Mouse (Mus musculus) liver, adult 2 months (tissue): ENCODE data around the gene Ano6. TPM values are rescaled to one million over a fixed set of nuclear protein-coding genes. Genes with fewer than 3 reads are reported as not detected.

ENCODE experiments used
- DNase-seq: peaks from one replicate; pipeline ENCODE4 v3.0.0-alpha.2; 2011; ENCODE audit warnings: low read depth, low spot score; ENCODE audit errors: extremely low read depth
- H3K27ac ChIP-seq: fragments of 200-500 bp; replicated peaks from 2 replicates; pipeline ENCODE4 v1.5.1; 2012; ENCODE audit warnings: low read depth, mild to moderate bottlenecking, control low read depth, inconsistent platforms, low read length; ENCODE audit not compliant: insufficient read depth
- H3K27me3 ChIP-seq: fragments of 200-500 bp; 2 replicates; pipeline ENCODE4 v1.6.1; 2012; ENCODE audit warnings: mild to moderate bottlenecking, moderate library complexity, low read length, inconsistent platforms; ENCODE audit not compliant: control insufficient read depth, insufficient read depth
- H3K36me3 ChIP-seq: fragments of 200-500 bp; 2 replicates; pipeline ENCODE4 v1.6.1; 2012; ENCODE audit warnings: low read length, inconsistent platforms; ENCODE audit not compliant: control insufficient read depth, insufficient read depth
- H3K4me1 ChIP-seq: fragments of 200-500 bp; 2 replicates; pipeline ENCODE4 v1.6.1; 2011; ENCODE audit warnings: low read length; ENCODE audit not compliant: control insufficient read depth, insufficient read depth
- H3K4me3 ChIP-seq: fragments of 200-500 bp; 2 replicates; pipeline ENCODE4 v1.5.1; 2011; ENCODE audit warnings: low read depth, mild to moderate bottlenecking, control low read depth, low read length, moderate library complexity; ENCODE audit not compliant: insufficient read depth
- H3K79me2 ChIP-seq: fragments of 200-500 bp; 2 replicates; pipeline ENCODE4 v1.6.1; 2012; ENCODE audit warnings: inconsistent platforms, mild to moderate bottlenecking, low read length, moderate library complexity; ENCODE audit not compliant: control insufficient read depth, insufficient read depth
- H3K9ac ChIP-seq: fragments of 200-500 bp; 2 replicates; pipeline ENCODE4 v1.6.1; 2012; ENCODE audit warnings: low read depth, mild to moderate bottlenecking, control low read depth, inconsistent platforms, low read length
- CTCF ChIP-seq: fragments of 200-500 bp; IDR thresholded peaks from 2 replicates; pipeline ENCODE4 v1.5.1; 2011; ENCODE audit warnings: low read depth, low read length, control low read depth
- POLR2A ChIP-seq: fragments of 200-500 bp; IDR thresholded peaks from 2 replicates; pipeline ENCODE4 v1.6.1; 2011; ENCODE audit warnings: low read length, control low read depth; ENCODE audit not compliant: insufficient read depth; ENCODE audit errors: extremely low read depth
- WGBS: fragments of 180-500 bp; shearing (Covaris S2); methylation state at CpG from one replicate; pipeline ENCODE4 v1.1.7; 2018; 5-methylcytosine and 5-hydroxymethylcytosine counted together
- polyA plus RNA-seq: library from polyadenylated mRNA; depleted of rRNA; stranded (reverse); fragments of >200 nt; gene quantifications from 2 replicates; pipeline ENCODE4 v1.2.3, GENCODE M21; 2012
- total RNA-seq: library from RNA; depleted of rRNA; stranded (reverse); fragments of >200 nt; gene quantifications from 2 replicates; pipeline ENCODE4 v1.2.3, GENCODE M21; 2014

Ano6 gene
- total and polyA plus RNA-seq, 2 experiments: 3.3 to 4.1 TPM

DNA sequence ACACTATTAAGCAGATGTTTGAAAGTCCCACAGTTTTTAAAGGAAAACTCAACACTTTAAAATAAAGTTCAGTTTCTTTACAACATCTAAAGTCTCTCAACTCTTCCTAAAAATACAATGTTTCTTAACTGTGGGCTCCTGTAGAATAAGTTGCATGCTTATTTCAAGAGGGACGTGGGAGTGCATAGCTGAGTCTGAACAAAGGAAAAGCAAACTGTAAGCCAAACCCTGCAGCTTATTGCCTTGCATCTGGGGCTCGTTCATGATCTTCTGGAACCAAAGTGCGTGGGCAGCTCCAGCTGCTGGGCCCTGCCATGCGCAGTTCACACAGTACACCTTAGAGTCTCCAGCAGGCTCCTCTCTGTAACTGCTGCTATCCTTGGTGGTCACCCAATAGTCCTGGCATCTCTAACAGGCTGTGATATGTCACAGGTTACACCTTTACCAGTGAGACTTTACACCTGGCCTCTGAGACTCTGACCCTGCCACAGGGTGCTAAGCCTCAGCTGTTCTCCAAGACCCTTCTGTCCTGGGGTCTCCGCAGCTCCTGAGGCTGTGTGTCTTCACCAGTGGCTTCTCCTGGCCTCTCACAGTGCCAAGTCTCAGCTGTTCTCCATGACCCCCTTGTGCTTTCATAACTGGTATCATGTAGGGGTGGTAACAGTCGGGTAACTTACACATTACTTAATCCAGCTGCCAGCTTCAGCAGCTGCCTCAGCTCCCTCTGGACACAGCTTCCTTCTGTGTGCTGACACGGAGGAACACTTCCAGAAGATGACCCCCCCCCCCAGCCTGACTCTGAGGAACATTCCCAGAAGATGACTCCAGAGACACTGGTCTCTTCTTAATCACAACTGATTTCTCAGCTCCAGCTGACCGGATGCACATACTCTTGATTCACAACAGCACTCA is 66.3 kb downstream of the Ano6 start:
- H3K9ac ChIP-seq: no peak overlapping the region
- no peaks in the 10 kb centered on the region for H3K79me2 ChIP-seq
- no peak overlapping the region for H3K27ac ChIP-seq
- peaks cover 4% of the 10 kb centered on the region for H3K4me1 ChIP-seq
- peak; percentile 37 for DNase-seq
- WGBS: 79% methylated on average over 8 of the region's 8 CpGs
- TF ChIP-seq CTCF (no peak), POLR2A (no peak)
- no peak overlapping the region for H3K4me3 ChIP-seq
- H3K27me3 ChIP-seq: no peaks in the 10 kb centered on the region
- H3K36me3 ChIP-seq: no peaks in the 10 kb centered on the region

DNA sequence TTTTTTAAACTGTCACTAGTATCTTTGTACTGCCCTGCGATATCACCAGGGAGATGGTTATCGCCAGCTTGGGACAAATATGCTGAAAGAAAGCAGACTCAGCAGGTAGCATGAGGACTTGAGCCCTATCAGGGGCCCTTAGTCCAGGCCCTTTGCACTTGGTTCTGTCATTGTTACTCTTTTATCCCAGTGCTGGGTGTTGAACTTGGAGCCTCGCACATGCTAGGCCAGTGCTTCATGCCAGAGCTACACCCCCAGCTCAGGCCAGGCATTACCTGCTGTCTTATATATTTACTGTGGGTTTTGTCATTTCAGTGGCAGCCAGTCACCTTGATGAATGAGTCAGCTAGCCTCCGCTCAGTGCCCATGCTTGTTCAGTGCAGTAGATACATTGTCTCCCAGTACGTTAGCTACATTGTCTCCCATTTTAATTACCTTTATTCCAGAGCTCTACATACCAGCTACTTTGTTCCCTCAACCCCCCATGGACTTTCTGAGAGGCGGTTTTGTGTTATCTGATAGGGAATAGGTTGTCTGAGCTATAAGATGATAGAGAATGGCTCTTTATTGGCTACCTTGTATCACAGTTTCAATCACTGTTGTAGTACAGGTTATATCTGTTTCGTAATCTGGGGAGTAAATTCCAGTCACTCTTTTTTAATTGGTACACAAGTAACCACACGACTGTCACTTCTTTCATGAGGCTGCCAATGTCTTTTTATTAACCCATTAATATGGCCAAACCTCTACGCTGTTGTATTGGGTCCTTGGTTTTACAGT is 68.4 kb downstream of the Ano6 start:
- Histone ChIP-seq H3K27me3 (no peaks in the 10 kb centered on the region), H3K4me3 (no peak overlapping the region), H3K79me2 (no peaks in the 10 kb centered on the region), H3K27ac (no peak overlapping the region), H3K9ac (no peak overlapping the region), H3K4me1 (peaks cover 4% of the 10 kb centered on the region), H3K36me3 (no peaks in the 10 kb centered on the region)
- 81% methylated on average over 9 of the region's 9 CpGs for WGBS
- DNase-seq: peak; percentile 52
- no peak for TF ChIP-seq CTCF
- TF ChIP-seq POLR2A: no peak

DNA sequence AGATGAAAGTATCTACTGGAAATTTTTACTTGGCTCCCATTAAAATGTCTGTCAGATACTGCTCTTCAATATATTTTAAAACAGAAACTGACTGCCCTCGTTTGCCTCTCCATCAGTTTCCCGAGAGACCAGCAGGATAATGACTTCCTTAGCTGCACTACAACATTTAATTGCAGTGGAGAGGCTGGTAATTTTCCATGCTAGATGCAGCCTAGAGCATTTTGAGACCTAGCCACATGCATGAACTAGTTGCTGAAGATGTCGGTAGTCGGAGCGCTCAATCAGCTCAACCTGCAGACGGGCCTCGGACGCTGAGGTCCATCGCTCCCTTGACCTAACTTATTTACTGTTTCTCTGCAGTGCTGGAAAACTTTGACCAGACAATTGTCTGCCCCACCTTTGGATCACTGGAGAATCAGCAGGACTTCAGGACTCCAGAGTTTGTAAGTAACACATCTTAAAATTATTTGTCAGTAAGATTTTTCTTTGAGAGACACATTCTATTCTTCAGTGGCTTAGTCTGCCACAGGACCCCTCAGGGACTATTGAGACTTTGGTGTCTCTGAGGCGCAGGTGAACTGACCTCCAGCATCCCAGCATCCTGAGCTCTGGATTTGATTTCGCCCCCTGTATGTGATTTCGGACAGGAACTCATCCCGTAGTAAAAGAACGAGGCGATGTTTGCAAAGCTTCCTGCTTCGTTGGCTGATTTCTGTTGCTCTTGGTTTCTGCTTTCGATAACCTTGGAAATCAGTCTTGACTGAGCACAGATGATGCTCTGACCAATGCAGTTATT is 73.4 kb downstream of the Ano6 start:
- Histone ChIP-seq H3K36me3 (no peaks in the 10 kb centered on the region; the same call in 1 of the 2 replicates), H3K27ac (no peak overlapping the region), H3K4me3 (no peak overlapping the region; the same call in 1 of the 2 replicates), H3K79me2 (no peaks in the 10 kb centered on the region), H3K27me3 (no peaks in the 10 kb centered on the region), H3K4me1 (no peaks in the 10 kb centered on the region; the same call in 1 of the 2 replicates), H3K9ac (no peak overlapping the region)
- 84% methylated on average over 17 of the region's 17 CpGs for WGBS
- no peak for TF ChIP-seq POLR2A
- no peak for TF ChIP-seq CTCF
- peak; percentile 25 for DNase-seq

DNA sequence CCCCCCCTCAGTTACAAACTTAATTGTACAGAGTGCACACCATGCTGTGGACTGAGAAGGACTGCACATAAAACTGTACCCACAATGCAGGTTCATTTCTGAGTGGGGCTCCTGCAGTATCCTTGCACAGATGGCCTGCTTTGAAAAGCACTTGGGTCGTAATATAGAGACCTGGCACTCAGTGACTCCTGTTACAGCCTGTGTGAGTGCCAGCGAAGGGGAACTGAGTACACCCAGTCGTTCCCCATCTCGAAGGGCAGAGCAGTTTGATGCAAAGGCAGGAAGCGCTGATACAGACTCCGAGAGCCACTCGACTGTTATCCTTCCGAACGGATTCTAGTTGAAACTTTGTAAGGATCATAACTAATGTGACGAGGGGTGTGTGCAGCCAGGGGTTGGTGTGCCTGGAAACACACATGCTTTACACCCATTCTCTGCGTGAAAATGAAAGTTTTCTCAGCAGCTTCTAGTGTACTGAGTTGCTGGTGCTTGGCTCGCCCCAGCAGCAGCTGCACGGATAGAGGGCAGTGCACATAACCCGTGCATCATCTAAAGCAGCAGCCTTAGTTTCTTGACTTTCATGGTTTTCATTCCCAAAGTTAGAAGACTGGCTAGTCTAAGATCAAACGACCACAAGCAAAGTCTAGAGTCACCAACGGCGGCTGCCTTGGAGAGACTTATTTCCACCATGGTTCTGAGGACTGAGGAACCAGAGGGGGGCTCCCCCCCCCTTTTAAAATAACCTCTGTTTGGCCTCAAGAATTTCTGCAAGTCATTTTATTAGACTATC is 74.9 kb downstream of the Ano6 start:
- Histone ChIP-seq H3K9ac (no peak overlapping the region), H3K27ac (no peak overlapping the region), H3K79me2 (no peaks in the 10 kb centered on the region), H3K4me3 (no peak overlapping the region), H3K36me3 (no peaks in the 10 kb centered on the region; the same call in 1 of the 2 replicates), H3K4me1 (no peaks in the 10 kb centered on the region), H3K27me3 (no peaks in the 10 kb centered on the region)
- no peak for DNase-seq
- TF ChIP-seq POLR2A (no peak), CTCF (no peak)
- 89% methylated on average over 17 of the region's 17 CpGs for WGBS

DNA sequence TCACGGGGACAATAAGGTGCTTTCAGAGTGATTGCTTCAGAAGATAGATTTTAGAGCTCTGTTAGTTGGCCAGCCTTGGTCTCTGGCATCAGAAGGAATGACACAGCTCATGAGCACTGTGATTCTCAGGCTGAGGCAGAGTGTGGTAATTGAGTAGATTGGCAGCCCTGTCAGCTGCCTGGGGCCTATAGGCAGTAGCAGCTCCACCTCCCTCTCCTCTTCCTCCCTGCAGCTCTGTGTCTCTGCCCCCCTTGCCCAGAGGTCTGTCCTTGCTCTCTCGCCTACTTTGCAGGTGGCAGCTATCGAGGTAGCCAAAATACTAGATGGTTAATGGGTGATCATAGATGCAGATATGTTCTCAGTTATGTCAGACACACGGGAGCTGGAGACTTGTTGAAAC is 77.5 kb downstream of the Ano6 start:
- H3K27me3 ChIP-seq: no peaks in the 10 kb centered on the region
- TF ChIP-seq POLR2A (no peak), CTCF (no peak)
- H3K4me1 ChIP-seq: peaks cover 5% of the 10 kb centered on the region
- WGBS: 82% methylated on average over 4 of the region's 4 CpGs
- no peak for DNase-seq
- H3K27ac ChIP-seq: no peak overlapping the region
- no peak overlapping the region for H3K9ac ChIP-seq
- H3K36me3 ChIP-seq: no peaks in the 10 kb centered on the region; the same call in 1 of the 2 replicates
- no peak overlapping the region for H3K4me3 ChIP-seq
- no peaks in the 10 kb centered on the region for H3K79me2 ChIP-seq
